Mouse (Mus musculus): ENCODE data around the gene Scaper. TPM values are rescaled to one million over a fixed set of nuclear protein-coding genes. Genes with fewer than 3 reads are reported as not detected.

Scaper gene
- polyA plus RNA-seq, 1 experiment = 4.0 TPM

GRCm38 (mm10) chr9:55918579-55918978 is 19.3 kb downstream of the Scaper start:
- 92% methylated on average over 3 of the region's 3 CpGs for WGBS
- TF ChIP-seq CTCF (IDR thresholded peaks at IDR 0.05; ENCODE audit: extremely low read depth, insufficient read depth, insufficient read length, insufficient replicate concordance) (no peak), POLR2A (IDR thresholded peaks at IDR 0.05; ENCODE audit: low read depth, low read length) (no peak)
- H3K4me1 ChIP-seq (ENCODE audit: control insufficient read depth, insufficient read depth, insufficient read length) = no peaks in the 10 kb centered on the region
- DNase-seq (ENCODE audit: low read depth in 1 of 2, low spot score in 2 of 2) = no peak
- no peak overlapping the region for H3K4me3 ChIP-seq (ENCODE audit: extremely low read depth, insufficient read depth, insufficient read length)
- no peaks in the 10 kb centered on the region for H3K27me3 ChIP-seq (ENCODE audit: control insufficient read depth, insufficient read depth, low read length)
- H3K27ac ChIP-seq (ENCODE audit: insufficient read depth, low read length) = no peak overlapping the region
- no peaks in the 10 kb centered on the region; the same call in 1 of the 2 replicates for H3K36me3 ChIP-seq (ENCODE audit: control insufficient read depth, insufficient read depth, low read length)

DNA sequence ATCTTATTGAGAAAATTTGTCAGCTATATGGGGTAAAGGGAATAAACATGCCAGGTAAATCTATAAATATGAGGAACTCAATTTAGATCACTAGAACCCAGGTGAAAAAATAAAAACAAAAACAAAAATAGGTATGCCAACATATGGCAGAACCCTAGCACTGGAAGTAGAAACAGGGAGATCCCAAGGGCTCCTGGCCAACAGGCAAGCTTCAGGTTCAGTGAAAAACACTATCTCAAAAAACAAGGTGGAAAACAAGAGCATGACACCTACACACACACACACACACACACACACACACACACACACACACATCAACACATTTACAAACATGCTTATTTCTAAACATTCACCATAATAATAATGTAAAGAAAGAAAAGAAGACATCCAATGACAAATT is 21.2 kb downstream of the Scaper start:
- DNase-seq (ENCODE audit: low read depth in 1 of 2, low spot score in 2 of 2) = no peak
- no peak for TF ChIP-seq POLR2A (IDR thresholded peaks at IDR 0.05; ENCODE audit: low read depth, low read length)
- TF ChIP-seq CTCF (IDR thresholded peaks at IDR 0.05; ENCODE audit: extremely low read depth, insufficient read depth, insufficient read length, insufficient replicate concordance) = no peak
- Histone ChIP-seq H3K27ac (ENCODE audit: insufficient read depth, low read length) (no peak overlapping the region), H3K27me3 (ENCODE audit: control insufficient read depth, insufficient read depth, low read length) (no peaks in the 10 kb centered on the region), H3K4me3 (ENCODE audit: extremely low read depth, insufficient read depth, insufficient read length) (no peak overlapping the region), H3K36me3 (ENCODE audit: control insufficient read depth, insufficient read depth, low read length) (no peaks in the 10 kb centered on the region; the same call in 1 of the 2 replicates), H3K4me1 (ENCODE audit: control insufficient read depth, insufficient read depth, insufficient read length) (no peaks in the 10 kb centered on the region)

GRCm38 (mm10) chr9:55911481-55911880 is 26.4 kb downstream of the Scaper start:
- H3K4me1 ChIP-seq (ENCODE audit: control insufficient read depth, insufficient read depth, insufficient read length) = no peaks in the 10 kb centered on the region
- TF ChIP-seq CTCF (IDR thresholded peaks at IDR 0.05; ENCODE audit: extremely low read depth, insufficient read depth, insufficient read length, insufficient replicate concordance) = no peak

GRCm38 (mm10) chr9:55902964-55903363 is 35.0 kb downstream of the Scaper start:
- Histone ChIP-seq H3K36me3 (ENCODE audit: control insufficient read depth, insufficient read depth, low read length) (peaks cover 1% of the 10 kb centered on the region; the same call in 1 of the 2 replicates), H3K27me3 (ENCODE audit: control insufficient read depth, insufficient read depth, low read length) (no peaks in the 10 kb centered on the region), H3K4me1 (ENCODE audit: control insufficient read depth, insufficient read depth, insufficient read length) (no peaks in the 10 kb centered on the region), H3K27ac (ENCODE audit: insufficient read depth, low read length) (no peak overlapping the region), H3K4me3 (ENCODE audit: extremely low read depth, insufficient read depth, insufficient read length) (no peak overlapping the region)
- TF ChIP-seq CTCF (IDR thresholded peaks at IDR 0.05; ENCODE audit: extremely low read depth, insufficient read depth, insufficient read length, insufficient replicate concordance) = no peak
- TF ChIP-seq POLR2A (IDR thresholded peaks at IDR 0.05; ENCODE audit: low read depth, low read length) = no peak
- DNase-seq (ENCODE audit: low read depth in 1 of 2, low spot score in 2 of 2) = no peak
- 93% methylated on average over 2 of the region's 2 CpGs for WGBS

More at GRCm38 (mm10) chr9:55911481-55911880, 26.4 kb downstream of the Scaper start:
- Histone ChIP-seq H3K27me3 (ENCODE audit: control insufficient read depth, insufficient read depth, low read length) (no peaks in the 10 kb centered on the region), H3K4me3 (ENCODE audit: extremely low read depth, insufficient read depth, insufficient read length) (no peak overlapping the region), H3K36me3 (ENCODE audit: control insufficient read depth, insufficient read depth, low read length) (peaks cover 1% of the 10 kb centered on the region; the same call in 1 of the 2 replicates), H3K27ac (ENCODE audit: insufficient read depth, low read length) (no peak overlapping the region)
- DNase-seq (ENCODE audit: low read depth in 1 of 2, low spot score in 2 of 2) = no peak
- WGBS = 92% methylated on average over 2 of the region's 2 CpGs

- TF ChIP-seq POLR2A (IDR thresholded peaks at IDR 0.05; ENCODE audit: low read depth, low read length) = no peak
- H3K36me3 ChIP-seq (ENCODE audit: control insufficient read depth, insufficient read depth, low read length) = no peaks in the 10 kb centered on the region
- DNase-seq (ENCODE audit: low read depth in 1 of 2, low spot score in 2 of 2) = no peak
- 75% methylated on average over 3 of the region's 3 CpGs for WGBS
- H3K27ac ChIP-seq (ENCODE audit: insufficient read depth, low read length) = no peak overlapping the region
- H3K4me3 ChIP-seq (ENCODE audit: extremely low read depth, insufficient read depth, insufficient read length) = no peak overlapping the region
- H3K4me1 ChIP-seq (ENCODE audit: control insufficient read depth, insufficient read depth, insufficient read length) = no peaks in the 10 kb centered on the region
- no peaks in the 10 kb centered on the region for H3K27me3 ChIP-seq (ENCODE audit: control insufficient read depth, insufficient read depth, low read length)
These were observed 36.3 kb downstream of the Scaper start for GRCm38 (mm10) chr9:55901588-55901987.

DNA sequence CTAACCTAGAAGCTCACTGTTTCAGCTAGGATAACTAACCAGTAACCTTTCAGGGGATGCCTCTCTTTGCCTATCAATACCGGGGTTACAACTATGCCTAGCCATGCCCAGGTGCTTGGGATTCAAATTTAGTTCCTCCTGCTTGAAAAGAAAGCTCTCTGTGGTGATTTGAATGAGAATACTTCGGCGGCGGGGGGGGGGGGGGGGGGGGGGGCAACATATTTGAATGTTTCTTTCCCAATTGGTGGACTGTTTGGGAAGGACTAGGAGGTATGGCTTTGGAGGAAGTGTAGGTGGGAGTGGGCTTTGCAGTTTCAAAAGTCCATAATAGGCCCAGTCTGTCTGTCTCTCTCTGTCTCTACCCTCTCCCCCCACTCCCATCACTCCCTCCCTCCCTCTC is 37.4 kb downstream of the Scaper start:
- H3K36me3 ChIP-seq (ENCODE audit: control insufficient read depth, insufficient read depth, low read length) = no peaks in the 10 kb centered on the region
- H3K27ac ChIP-seq (ENCODE audit: insufficient read depth, low read length) = no peak overlapping the region
- 76% methylated on average over 4 of the region's 4 CpGs for WGBS
- TF ChIP-seq CTCF (IDR thresholded peaks at IDR 0.05; ENCODE audit: extremely low read depth, insufficient read depth, insufficient read length, insufficient replicate concordance) (no peak), POLR2A (IDR thresholded peaks at IDR 0.05; ENCODE audit: low read depth, low read length) (no peak)
- H3K4me1 ChIP-seq (ENCODE audit: control insufficient read depth, insufficient read depth, insufficient read length) = no peaks in the 10 kb centered on the region
- DNase-seq (ENCODE audit: low read depth in 1 of 2, low spot score in 2 of 2) = no peak
- H3K27me3 ChIP-seq (ENCODE audit: control insufficient read depth, insufficient read depth, low read length) = no peaks in the 10 kb centered on the region
- no peak overlapping the region for H3K4me3 ChIP-seq (ENCODE audit: extremely low read depth, insufficient read depth, insufficient read length)

DNA sequence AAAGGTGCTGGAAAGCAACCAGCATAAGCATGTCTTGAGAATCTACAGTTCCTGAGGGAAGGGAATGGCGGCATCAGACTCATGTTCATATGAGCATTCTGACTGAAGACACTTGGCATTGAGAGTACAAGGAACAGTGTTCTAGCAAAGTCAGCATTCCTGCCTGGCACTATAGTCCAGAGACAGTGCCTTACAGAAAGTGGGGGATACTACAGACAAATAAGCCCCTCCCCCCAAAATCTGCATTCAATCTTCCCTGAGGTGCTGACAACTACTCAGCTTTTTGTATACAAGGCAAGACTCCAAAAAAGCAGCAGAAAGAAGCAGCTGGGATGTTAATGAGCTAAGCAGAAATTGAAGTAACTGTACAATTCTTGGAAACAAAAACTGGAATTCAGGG is 59.9 kb downstream of the Scaper start:
- H3K27me3 ChIP-seq (ENCODE audit: control insufficient read depth, insufficient read depth, low read length) = no peaks in the 10 kb centered on the region
- no peak overlapping the region for H3K4me3 ChIP-seq (ENCODE audit: extremely low read depth, insufficient read depth, insufficient read length)
- no peak overlapping the region for H3K27ac ChIP-seq (ENCODE audit: insufficient read depth, low read length)
- no peak for TF ChIP-seq POLR2A (IDR thresholded peaks at IDR 0.05; ENCODE audit: low read depth, low read length)
- no peak for TF ChIP-seq CTCF (IDR thresholded peaks at IDR 0.05; ENCODE audit: extremely low read depth, insufficient read depth, insufficient read length, insufficient replicate concordance)
- no peaks in the 10 kb centered on the region for H3K4me1 ChIP-seq (ENCODE audit: control insufficient read depth, insufficient read depth, insufficient read length)
- no peak for DNase-seq (ENCODE audit: low read depth in 1 of 2, low spot score in 2 of 2)
- H3K36me3 ChIP-seq (ENCODE audit: control insufficient read depth, insufficient read depth, low read length) = peaks cover 1% of the 10 kb centered on the region; the same call in 1 of the 2 replicates
- 100% methylated on average over 1 of the region's 1 CpGs for WGBS

Measured in spleen, adult 2 months (tissue).